Mouse (Mus musculus): ENCODE measurements around the gene Ralgps1.

DNA sequence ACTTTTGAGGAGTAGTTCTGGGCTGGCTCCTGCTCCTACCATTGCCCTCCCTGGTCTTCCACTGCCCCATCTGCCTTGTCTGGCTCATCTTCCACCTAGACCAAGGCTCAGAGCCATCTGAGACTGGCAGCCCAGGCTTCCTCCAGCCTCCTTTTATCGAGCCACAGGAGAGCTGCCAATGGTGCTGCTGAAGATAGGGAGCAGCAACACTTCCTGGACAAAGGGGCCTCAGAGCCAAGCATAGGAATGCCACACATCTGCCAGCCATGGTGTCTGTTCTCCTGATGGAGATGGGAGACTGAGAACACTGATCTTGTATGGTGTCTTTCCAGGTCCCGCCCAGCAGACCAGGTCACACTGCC is 102.2 kb downstream of the Ralgps1 start:
- TF ChIP-seq CHD1 (IDR thresholded peaks at IDR 0.05; ENCODE audit: low read depth, low read length): no peak
- TF ChIP-seq EP300 (IDR thresholded peaks at IDR 0.05; ENCODE audit: low read length): no peak
- no peak for TF ChIP-seq MAFK (IDR thresholded peaks at IDR 0.05; ENCODE audit: insufficient replicate concordance, low read length)
- TF ChIP-seq E2F4 (IDR thresholded peaks at IDR 0.05; ENCODE audit: insufficient replicate concordance, low read depth, low read length): no peak
- no peak for TF ChIP-seq NRF1 (IDR thresholded peaks at IDR 0.05; ENCODE audit: low read depth, low read length)
- no peak for TF ChIP-seq POLR2AphosphoS2 (IDR thresholded peaks at IDR 0.05; ENCODE audit: low read depth, low read length)
- no peak for TF ChIP-seq CTCF (conservative IDR thresholded peaks at IDR 0.05 in 1 of 2, IDR thresholded peaks at IDR 0.05 in 1 of 2; ENCODE audit: low read depth in 2 of 2, low read length in 2 of 2)
- TF ChIP-seq ZMIZ1 (IDR thresholded peaks at IDR 0.05; ENCODE audit: low read depth, low read length): no peak
- TF ChIP-seq POLR2A (IDR thresholded peaks at IDR 0.05; ENCODE audit: low read depth, low read length): no peak
- no peak for TF ChIP-seq MAX (IDR thresholded peaks at IDR 0.05; ENCODE audit: low read length)

All from CH12.LX (cell line).